Mouse (Mus musculus): ENCODE results near the gene Ntm. TPM values are rescaled to one million over a fixed set of nuclear protein-coding genes. Genes with fewer than 3 reads are reported as not detected.

The Ntm gene
- total RNA-seq, 2 experiments from 2014 or later, result not detected

DNA sequence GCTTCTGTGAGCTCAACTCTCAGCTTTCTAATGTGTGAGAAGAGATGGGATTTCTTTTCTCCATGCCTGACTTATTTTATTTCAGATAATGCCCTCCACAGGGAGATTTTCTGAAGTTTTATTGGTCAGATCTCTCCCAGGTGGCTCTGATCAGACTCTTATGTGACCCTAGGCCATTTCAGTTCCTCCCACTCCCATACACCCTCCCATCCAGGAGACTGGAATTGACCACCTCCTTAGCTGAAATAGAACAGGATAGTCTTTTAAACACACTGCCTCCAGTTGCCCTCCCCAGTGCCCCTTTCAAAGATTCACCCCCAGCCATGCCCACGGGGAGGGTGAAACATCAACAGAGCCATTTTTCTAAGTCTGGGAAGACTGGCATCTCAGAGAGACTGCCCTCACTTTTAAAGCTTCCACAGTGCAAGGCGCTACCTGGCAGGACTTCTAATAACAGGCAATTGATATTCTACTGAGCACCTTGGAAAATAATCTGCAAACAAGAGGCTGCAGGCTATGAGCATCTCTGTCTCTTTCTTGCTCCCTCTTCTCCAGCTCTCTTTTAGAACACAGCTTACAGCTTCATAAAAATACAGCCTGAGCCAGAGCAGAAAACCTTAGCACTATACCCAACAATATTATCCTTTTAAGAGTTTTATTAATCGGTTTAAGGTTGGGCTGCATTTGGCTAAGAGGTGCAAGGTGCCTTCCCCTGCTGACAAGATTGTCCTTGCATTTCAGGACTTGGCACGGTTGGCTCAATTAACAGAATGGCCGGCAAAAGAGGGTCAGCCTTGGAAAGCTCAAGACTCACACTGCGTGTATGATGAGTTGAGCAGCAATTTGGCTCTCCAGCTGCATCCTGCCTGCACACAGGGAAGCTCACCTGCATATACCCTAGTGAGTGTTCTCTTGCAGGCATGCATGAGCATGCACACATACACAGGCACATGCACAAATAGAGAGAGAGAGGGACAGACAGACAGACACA lies 196.7 kb downstream of the Ntm start:
- no peak for ATAC-seq (replicated peaks; ENCODE audit: low FRiP score, low TSS enrichment, poor library complexity, severe bottlenecking)

DNA sequence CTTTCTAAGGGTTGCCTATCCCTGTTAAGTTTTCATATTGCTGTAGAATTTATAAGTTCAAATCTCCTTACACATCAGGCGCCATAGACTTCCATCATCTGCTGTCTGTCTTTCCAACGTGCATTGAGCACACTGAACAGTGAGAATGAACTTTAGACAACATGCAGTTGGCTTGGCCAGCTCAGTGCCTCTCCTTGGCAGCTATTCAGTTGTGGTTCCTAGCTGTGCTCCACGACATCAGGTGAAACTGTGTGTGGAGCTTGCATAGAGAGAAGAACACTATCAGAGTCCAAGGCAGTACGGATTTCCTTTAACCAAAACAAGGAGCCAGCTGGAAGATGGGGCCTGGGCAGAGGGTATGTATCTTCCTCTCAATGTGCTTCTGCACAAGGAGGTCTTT lies 199.6 kb downstream of the Ntm start:
- ATAC-seq (replicated peaks; ENCODE audit: low FRiP score, low TSS enrichment, poor library complexity, severe bottlenecking), result no peak

DNA sequence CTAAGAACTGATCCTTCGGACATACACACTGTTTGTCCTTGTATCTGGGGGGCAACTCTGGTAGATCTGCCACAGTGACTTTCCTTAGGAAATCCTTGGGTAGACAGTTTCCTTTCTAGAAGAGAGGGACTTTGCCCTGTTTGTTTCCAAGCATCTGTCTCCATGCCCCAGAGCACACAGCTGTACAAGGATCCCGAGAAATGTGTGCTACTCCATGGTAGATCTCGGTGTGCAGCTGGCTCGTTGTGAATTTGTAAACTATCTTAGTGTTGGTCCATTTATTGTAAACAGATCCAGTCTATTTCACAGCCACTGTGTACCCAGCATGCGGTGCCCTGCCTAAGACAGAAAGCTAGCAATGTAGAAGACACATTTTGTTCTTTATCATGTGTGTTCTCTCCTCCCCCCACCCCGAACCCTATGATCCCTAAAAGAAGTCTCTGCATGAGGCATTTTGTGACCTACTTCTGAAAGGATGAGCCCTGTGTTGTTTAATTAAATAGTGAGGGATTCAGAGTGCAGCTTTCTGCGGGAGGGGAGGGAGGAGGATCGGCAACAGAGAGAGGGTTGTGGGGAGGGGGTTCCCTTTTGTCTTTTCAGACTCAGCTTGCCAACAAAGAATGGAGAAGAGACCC lies 200.9 kb downstream of the Ntm start:
- ATAC-seq (replicated peaks; ENCODE audit: low FRiP score, low TSS enrichment, poor library complexity, severe bottlenecking), result no peak

DNA sequence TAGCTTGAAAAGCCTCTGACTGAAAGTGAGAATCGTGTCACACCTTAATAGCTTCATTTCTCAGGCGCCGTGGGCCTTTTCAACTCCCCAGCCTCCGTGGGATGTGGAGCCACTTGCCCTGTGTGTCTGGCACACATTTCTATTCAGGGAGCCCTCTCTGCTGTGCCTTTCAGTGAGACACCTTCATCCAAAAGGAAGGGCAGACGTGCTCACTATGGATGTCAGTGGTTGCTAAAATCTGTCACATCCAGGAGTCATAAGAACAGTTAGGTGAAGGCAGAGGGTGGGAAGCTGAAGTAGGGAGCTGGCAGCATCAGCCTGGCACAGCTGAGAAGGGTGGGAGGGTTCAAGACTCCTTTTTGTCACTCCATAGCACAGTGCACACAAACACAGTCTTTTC lies 201.4 kb downstream of the Ntm start:
- ATAC-seq (replicated peaks; ENCODE audit: low FRiP score, low TSS enrichment, poor library complexity, severe bottlenecking), result no peak

DNA sequence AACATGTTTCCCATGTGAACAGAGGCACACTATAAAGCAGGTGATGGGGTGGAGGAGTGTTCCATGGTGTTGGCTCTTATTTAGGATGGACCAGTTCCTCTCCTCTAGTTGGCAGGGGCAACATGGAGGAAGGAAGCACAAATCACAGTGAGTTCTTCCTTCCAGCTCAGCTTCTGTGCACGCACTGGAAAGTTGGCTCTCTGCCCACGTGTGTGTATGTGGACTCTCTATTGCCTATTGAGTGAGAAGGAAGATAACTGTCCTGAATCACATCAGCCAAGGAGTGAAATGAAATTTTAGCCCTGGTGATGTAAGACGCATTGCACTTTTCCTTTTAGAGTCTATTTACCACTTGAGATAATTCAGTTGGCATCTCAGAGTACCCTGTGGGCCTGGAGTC lies 203.0 kb downstream of the Ntm start:
- no peak for ATAC-seq (replicated peaks; ENCODE audit: low FRiP score, low TSS enrichment, poor library complexity, severe bottlenecking)

DNA sequence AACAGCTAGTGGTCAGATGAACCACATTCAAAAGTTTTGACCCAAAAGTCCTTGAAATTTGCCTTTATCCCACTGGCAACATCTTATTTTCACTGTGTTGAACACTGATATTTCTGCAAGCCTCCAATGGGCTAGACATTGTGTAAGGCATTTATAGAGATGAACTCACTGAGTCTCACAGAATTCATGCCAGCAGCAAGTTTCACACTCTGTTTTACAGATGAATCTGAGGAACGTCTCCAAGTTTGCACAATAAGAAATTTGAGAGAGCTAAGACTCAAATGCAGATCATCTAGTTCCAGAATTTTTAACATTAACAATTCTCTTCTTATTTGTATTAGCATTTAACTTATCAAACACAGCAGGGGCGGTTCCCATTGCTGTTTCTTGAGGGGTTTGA lies 203.9 kb downstream of the Ntm start:
- ATAC-seq (replicated peaks; ENCODE audit: low FRiP score, low TSS enrichment, poor library complexity, severe bottlenecking), result no peak

DNA sequence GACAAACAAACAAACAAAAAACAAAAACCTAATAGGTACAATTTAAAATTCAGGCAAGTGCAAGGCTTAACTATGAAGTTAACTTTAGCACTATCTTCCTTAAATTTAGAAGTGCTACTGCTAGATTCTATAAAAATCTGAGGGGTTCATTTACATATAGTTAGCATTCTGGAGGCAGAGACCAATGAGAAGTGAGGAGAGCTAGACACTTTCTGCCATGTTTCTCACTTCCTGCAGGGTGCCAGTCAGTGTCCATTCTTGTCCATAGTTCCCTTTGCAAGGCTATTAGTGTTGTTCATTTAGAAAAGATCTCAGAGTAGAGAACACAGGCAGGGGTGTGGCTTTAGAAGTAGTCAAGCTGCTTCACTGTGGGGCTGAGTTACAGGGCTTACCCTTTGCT lies 208.6 kb downstream of the Ntm start:
- no peak for ATAC-seq (replicated peaks; ENCODE audit: low FRiP score, low TSS enrichment, poor library complexity, severe bottlenecking)

DNA sequence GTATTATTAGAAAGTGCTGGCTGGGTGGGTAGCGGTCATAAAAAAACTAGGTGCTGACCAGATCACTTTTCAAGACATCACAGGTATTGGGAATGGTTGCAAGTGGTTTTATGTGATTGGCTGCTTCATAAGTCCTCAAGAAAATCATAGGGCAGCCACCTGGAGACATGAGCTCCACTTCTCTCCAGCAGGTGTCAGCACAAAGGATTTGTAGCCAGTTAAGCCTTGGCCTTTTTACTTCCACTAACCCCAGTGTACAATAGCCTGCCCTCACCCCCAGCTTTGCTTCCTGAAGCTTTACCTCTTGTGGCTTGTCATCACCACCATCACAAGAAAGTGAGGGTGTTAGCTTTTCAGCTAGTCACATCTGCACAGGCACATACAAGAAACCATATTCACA lies 211.5 kb downstream of the Ntm start:
- ATAC-seq (replicated peaks; ENCODE audit: low FRiP score, low TSS enrichment, poor library complexity, severe bottlenecking), result no peak

DNA sequence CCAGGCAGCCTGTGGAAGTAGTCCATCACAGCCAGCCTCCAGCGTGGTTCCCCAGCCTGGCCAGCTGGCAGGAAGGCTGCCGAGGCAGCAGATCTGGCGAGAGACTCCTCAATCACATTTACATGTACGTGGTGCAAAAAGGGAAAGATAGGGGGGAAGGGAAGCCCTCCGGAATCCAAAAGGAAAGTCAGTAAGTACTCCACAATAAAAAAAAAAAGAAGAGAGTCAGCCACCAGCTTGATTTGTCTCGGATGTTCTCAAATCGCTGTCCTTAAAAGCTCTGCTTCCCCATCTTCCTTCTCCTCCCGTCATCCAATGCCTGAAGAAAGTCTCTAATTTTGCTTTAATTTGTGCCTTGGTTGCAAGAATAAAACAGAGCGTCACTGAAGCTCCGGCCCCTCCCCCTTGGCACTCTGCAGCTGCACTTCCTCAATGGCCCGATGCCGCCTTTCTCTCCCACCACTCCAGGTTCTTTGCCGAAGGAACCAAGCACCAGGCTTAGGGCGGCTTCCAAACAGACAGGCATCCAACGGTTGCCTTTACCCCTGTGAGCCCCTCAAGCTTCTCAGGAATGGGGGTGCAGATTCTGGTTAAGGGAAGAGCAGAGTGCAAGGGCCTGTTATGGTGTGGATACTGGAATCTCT lies 212.4 kb downstream of the Ntm start:
- ATAC-seq (replicated peaks; ENCODE audit: low FRiP score, low TSS enrichment, poor library complexity, severe bottlenecking), result no peak

DNA sequence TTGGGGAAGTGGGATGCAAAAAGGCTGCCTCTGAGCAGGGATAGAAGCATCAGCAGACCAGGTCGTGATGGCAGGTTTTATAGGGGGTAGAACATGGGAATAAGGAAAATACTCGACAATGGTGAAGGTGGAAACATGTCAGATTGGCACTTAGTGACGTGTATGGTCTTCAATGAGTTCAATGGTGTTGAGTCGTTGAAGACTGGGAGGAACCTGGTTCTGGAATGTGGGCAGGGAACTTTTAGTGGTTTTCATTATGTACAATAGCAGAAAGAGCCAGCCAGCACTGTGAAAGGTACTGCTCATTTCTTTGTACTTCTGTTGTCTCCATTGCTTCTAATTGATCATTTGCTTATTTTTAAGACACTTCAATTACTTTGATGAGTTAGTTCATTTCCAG lies 214.9 kb downstream of the Ntm start:
- ATAC-seq (replicated peaks; ENCODE audit: low FRiP score, low TSS enrichment, poor library complexity, severe bottlenecking), result no peak

DNA sequence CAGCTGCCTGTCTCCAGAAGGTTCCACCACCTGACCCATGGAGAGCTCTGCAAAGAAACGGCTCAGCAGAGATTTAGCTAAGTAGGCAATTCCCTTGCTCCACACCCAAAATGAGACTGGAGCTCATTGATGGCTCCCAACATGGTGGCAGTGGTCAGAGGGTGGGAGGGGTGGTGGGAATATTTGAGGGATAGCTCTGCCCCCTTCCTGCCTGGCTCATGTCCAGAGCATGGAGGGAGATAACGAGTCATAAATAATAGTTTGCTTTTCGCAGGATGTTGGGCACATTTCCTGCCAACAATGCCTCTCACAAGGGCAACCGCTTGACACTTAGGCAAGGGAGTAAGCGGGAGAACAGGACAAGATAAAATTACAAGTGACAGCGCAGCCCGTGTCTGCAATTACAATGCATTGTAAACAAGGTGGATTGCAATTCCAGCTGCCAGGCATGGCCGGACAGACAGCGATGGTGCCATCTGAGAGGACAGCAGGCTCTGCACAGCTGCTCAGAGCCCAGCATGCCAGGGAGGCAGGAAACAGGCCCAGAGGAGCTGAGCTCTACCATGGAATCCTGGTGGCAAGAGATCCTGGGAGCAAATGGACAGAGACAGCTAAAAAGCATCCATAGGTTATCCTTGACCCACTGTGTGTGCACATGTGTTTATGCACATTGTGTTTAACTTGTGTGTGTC lies 224.0 kb downstream of the Ntm start:
- no peak for ATAC-seq (replicated peaks; ENCODE audit: low FRiP score, low TSS enrichment, poor library complexity, severe bottlenecking)

DNA sequence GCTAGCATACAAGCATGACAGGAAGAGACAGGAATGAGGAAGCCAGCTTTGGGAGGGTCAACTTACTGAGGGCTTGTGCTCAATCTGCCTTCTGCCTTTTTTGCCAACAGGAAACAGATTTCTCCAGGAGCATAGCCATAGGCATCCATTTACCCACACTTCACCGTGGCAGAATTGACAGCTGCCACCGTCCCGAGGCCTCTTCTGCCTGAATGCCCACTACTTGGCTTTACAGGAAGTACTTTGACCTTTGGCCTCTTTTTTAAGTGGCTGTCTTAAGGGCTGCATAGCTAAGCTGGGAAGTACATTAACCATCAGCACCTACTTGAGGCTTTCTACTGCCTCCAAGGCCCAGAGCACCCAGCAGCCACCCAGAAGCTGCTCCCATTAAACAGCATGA lies 226.9 kb downstream of the Ntm start:
- no peak for ATAC-seq (replicated peaks; ENCODE audit: low FRiP score, low TSS enrichment, poor library complexity, severe bottlenecking)

DNA sequence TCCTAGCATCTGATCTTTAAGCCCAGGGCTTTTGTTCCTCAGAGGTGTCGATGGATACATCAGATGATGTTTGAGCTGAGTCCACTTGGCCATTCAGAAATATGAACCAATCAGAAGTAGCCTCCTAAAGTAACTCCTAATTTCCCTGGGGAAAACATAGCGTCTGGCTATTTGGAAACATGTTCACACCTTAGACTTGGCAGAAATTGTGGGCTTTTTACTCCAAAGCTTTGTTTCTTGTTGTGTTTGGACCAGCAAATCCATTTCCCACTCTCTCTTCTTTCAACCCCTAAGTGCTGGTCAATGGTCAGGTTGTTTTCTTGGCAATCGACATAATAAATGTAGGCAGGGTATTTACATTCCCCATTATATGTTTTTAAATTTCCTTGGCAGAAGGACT lies 230.0 kb downstream of the Ntm start:
- ATAC-seq (replicated peaks; ENCODE audit: low FRiP score, low TSS enrichment, poor library complexity, severe bottlenecking), result no peak

DNA sequence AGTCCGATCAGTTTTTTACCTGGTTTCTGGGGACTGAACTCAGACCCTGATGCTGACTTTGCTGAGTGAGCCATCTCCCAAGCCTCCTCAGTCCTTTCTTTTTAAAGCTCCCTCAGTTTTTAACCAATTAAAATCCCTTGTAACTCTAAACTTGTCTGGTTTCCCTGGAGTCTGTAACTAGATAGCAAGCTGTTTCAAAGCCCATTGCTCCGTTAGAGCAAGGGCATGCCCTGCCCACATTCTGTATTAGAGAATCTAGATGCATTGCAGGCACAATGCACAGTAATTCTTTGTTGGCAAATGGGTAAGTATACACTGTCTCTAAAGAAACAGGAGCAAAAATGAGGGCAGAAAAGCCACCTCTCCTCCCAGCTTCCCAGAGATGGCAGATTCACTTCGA lies 231.3 kb downstream of the Ntm start:
- no peak for ATAC-seq (replicated peaks; ENCODE audit: low FRiP score, low TSS enrichment, poor library complexity, severe bottlenecking)

DNA sequence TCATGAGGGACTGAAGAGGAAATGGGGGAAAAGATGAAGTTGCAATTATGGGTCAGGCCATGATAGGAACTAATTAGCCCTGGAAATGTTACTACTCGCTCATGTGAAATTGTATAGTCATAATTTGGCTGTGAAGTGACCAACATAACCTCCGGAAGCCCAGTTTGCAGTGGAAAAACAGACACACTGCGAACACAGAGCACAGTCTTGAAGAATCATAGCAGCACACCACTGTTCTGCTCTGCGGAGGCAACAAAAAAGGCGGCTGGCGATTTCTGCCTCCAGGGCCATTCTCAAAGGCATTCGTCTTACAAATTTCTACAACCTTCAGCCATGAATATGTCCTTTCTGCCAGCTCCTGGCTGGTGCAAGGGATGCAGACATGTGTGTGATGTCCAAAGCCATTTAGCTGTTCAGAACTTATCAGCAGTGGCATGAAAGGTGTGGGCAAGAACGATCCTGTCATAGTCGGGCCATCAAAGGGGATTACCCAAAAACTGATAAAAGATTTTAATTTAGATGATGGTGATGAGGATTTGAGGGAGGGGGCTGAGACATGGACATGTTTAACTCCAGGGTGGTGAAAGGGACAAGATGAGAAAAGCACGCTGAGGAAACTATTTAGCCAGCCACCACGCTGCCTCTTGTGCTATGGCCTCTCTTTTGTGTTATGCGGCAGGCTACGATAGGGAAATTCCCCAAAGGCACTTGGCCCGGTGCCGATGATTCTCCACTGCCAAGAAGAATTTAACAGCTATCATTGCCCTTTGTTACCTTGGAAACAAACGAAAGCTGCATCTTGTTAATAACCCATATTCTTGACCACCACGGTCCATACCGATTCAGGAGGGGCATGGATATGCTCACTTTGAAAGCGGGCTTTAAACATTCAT lies 235.2 kb downstream of the Ntm start:
- ATAC-seq (replicated peaks; ENCODE audit: low FRiP score, low TSS enrichment, poor library complexity, severe bottlenecking), result no peak

DNA sequence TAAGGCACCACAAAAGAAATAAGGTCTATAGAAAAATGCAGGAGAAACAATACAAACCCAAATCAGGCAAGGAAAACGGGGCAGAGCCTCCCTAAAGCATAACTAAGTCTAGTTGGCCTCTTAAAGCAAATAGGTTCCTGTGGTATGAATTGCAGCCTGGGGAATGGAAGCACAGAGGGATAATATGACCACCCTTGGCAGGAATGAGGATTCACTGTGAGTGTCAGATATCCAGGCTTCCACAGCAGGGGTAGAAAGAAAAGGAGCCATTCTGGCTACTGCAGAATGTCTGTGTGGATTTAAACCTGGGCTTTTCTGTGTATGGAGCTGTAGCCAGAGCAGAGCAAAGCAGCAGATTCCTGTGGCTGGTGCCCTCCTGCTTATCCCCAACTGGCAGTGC lies 241.5 kb downstream of the Ntm start:
- no peak for ATAC-seq (replicated peaks; ENCODE audit: low FRiP score, low TSS enrichment, poor library complexity, severe bottlenecking)

DNA sequence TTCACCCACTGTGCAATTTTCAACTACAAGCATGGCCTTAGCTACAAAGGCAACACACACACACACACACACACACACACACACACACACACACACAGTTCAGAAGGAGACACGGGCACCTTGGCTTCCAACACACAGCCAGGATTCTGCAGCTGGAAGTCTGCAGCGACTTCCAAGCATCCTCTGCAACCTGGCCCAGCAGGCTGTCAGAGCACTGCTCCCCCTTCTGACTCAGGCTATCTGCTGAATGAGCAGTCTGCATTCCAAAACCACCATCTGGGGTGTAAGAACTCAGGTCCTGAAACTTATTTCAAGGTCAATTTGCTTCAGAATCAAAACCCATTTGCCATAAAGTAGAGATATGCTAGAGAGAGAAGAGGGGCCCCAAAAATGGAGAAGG lies 246.1 kb downstream of the Ntm start:
- ATAC-seq (replicated peaks; ENCODE audit: low FRiP score, low TSS enrichment, poor library complexity, severe bottlenecking), result no peak

DNA sequence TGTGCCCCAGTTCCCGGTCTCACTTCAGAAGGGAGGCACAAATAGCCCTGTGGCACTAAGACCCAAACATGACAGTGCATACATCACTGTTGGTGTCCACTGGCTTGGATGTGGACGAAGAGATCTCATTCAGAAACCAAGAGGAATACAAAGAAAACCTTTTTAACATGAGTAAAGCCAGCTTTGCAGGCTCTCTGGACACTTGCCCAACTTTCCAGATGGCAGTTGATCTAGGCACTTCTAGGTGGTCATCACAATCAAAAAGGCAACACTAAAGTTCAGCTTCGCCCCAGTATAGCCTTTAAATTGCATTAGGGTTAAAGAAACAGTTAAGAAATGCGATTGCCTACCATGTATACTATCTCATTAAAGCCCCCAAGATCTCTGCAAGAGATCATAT lies 264.7 kb downstream of the Ntm start:
- ATAC-seq (replicated peaks; ENCODE audit: low FRiP score, low TSS enrichment, poor library complexity, severe bottlenecking), result no peak

DNA sequence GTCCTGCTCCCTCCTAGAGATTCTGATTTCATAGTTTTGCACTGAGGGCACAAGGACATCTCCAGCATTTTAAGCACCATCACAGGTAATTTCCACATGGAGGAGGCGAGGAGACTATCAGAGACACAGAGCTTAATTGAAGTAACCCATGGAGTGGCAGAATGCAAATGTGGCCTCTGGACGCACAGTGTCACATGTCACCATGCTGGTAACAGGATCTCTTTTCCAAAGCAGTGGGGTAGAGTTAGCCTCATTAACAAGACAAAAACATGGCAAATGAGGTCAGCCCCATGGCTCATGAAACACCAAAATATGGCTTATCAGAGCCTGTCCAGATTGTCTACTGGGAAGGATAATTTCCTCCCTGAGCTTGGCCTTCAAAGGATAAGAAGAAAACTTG lies 268.8 kb downstream of the Ntm start:
- ATAC-seq (replicated peaks; ENCODE audit: low FRiP score, low TSS enrichment, poor library complexity, severe bottlenecking), result no peak

Measured in megakaryocyte-erythroid progenitor cell, adult 5-6 weeks (primary cell).